Mouse (Mus musculus) lung, postnatal 10 days (tissue): ENCODE results near the gene Gprin1.
"Not testable (repeated sequence)": the region's sequence is repeated elsewhere in the genome, so short reads cannot be mapped to it uniquely, and the experiment has no call there.

Source experiments
- DNase-seq: peaks from one replicate; pipeline ENCODE4 v3.0.0; 2021

Gprin1 gene

GRCm38 (mm10) chr13:54749864-54750411, at the start of gene Gprin1:
Gene Gprin1, minus strand, starts transcription at chr13:54749874.
- no peak for DNase-seq

GRCm38 (mm10) chr13:54798740-54799139, 49.1 kb upstream of the Gprin1 start:
- DNase-seq = no peak

- DNase-seq = no peak
These were observed 48.4 kb upstream of the Gprin1 start for GRCm38 (mm10) chr13:54797861-54798643.

- DNase-seq = peak; percentile 42
These were observed 47.7 kb upstream of the Gprin1 start for GRCm38 (mm10) chr13:54797356-54797755.

- peak; percentile 49 for DNase-seq
These were observed 45.2 kb upstream of the Gprin1 start for GRCm38 (mm10) chr13:54794843-54795242.

GRCm38 (mm10) chr13:54794002-54794577, 44.4 kb upstream of the Gprin1 start:
- DNase-seq = no peak

GRCm38 (mm10) chr13:54792259-54793230, 42.9 kb upstream of the Gprin1 start:
- peak; percentile 38 for DNase-seq

GRCm38 (mm10) chr13:54789561-54790397, 40.1 kb upstream of the Gprin1 start:
- DNase-seq = peak; percentile 82

- DNase-seq = peak; percentile 99
These were observed 39.3 kb upstream of the Gprin1 start, which contains the start of gene Tspan17 for GRCm38 (mm10) chr13:54788740-54789560. Gene Tspan17, plus strand, starts transcription at chr13:54789377.

- not testable (repeated sequence) for DNase-seq
These were observed 37.9 kb upstream of the Gprin1 start for GRCm38 (mm10) chr13:54787591-54787990.

GRCm38 (mm10) chr13:54783698-54784097, 34.0 kb upstream of the Gprin1 start, which contains the start of gene Eif4e1b:
Gene Eif4e1b, plus strand, starts transcription at chr13:54783998.
- DNase-seq = no peak

- no peak for DNase-seq
These were observed 33.6 kb upstream of the Gprin1 start for GRCm38 (mm10) chr13:54783235-54783634.

- DNase-seq = no peak
These were observed 31.4 kb upstream of the Gprin1 start for GRCm38 (mm10) chr13:54781086-54781485.

GRCm38 (mm10) chr13:54780592-54780991, 30.9 kb upstream of the Gprin1 start:
- DNase-seq = peak; percentile 67

GRCm38 (mm10) chr13:54767012-54767411, 17.3 kb upstream of the Gprin1 start:
- no peak for DNase-seq

- peak; percentile 58 for DNase-seq
These were observed 16.6 kb upstream of the Gprin1 start, which contains the start of gene Sncb for GRCm38 (mm10) chr13:54766192-54766768. Gene Sncb, minus strand, starts transcription at chr13:54766595.

- DNase-seq = no peak
These were observed 15.9 kb upstream of the Gprin1 start for GRCm38 (mm10) chr13:54765281-54766191.

GRCm38 (mm10) chr13:54760906-54761305, 11.2 kb upstream of the Gprin1 start:
- DNase-seq = no peak

- DNase-seq = no peak
These were observed 10.6 kb upstream of the Gprin1 start for GRCm38 (mm10) chr13:54760164-54760795.
